Mouse (Mus musculus): ENCODE measurements at regions not wholly inside any gene's neighbourhood (a gene's known extent, or its start where the extent isn't known, plus 50 kb on each side); places are given as distances from the start of the nearest gene placed in this dataset.

DNA sequence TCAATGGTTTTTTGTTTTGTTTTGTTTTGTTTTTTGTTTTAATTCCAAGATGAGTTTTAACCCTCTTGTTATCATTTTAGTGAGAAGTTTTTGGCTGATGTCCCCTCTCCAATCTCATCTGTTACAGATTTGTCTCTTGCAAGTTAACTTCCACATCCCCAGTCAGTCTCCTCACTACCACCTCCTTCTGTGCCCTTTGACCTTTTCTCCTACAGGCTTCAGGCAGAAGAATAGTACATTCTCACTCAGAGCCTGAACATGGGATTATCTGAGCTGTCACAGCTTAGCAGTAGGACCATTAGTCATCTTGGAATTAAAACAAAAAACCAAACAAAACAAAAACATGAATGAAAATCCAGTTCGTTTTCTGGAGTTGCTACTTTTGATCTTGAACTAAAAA lies 206.8 kb upstream of the Map3k7 start:
- no peaks in the 10 kb centered on the region for H3K36me3 ChIP-seq (ENCODE audit: control insufficient read depth, insufficient read depth, low read length)
- H3K4me3 ChIP-seq (ENCODE audit: low read depth, low read length) = no peak overlapping the region
- WGBS = 34% methylated on average over 1 of the region's 1 CpGs
- H3K4me2 ChIP-seq = no peak overlapping the region
- H3K9ac ChIP-seq (ENCODE audit: low read length) = no peak overlapping the region
- H3K9me3 ChIP-seq (ENCODE audit: control insufficient read depth, low read length) = no peaks in the 10 kb centered on the region
- no peak overlapping the region for H3K27ac ChIP-seq (ENCODE audit: low read depth, low read length)
- no peaks in the 10 kb centered on the region for H3K4me1 ChIP-seq (ENCODE audit: control insufficient read depth, insufficient read depth, low read length)
- DNase-seq (ENCODE audit: low spot score, missing footprints) (no peak), ATAC-seq (ENCODE audit: low FRiP score) (no peak)
- H3K27me3 ChIP-seq (ENCODE audit: control insufficient read depth, insufficient read depth, low read length) = no peaks in the 10 kb centered on the region

DNA sequence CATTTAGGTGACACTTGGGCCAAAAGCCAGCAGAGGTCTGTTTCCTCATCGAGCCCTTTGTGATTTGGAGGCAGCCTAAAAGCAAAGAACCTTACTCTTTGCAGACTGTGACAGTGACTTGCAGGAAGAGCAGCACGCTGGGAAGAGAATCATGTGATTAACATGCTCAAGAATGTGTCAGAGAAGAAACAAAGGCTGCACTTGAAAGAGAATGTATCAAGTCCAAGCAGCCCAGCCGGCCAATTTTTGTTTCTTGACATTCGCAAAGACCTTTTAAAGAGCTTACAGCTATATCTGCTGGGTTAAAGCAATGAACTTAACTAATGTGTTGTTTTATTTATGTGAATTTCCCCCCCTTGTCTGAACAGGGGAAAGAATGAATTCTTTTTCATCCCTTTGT lies 203.8 kb upstream of the Map3k7 start:
- Histone ChIP-seq H3K27me3 (ENCODE audit: control insufficient read depth, insufficient read depth, low read length) (no peaks in the 10 kb centered on the region), H3K4me2 (no peak overlapping the region), H3K4me3 (ENCODE audit: low read depth, low read length) (no peak overlapping the region), H3K4me1 (ENCODE audit: control insufficient read depth, insufficient read depth, low read length) (no peaks in the 10 kb centered on the region), H3K36me3 (ENCODE audit: control insufficient read depth, insufficient read depth, low read length) (no peaks in the 10 kb centered on the region), H3K9me3 (ENCODE audit: control insufficient read depth, low read length) (no peaks in the 10 kb centered on the region), H3K9ac (ENCODE audit: low read length) (no peak overlapping the region), H3K27ac (ENCODE audit: low read depth, low read length) (no peak overlapping the region)
- ATAC-seq (ENCODE audit: low FRiP score) = no peak
- no peak for DNase-seq (ENCODE audit: low spot score, missing footprints)
- WGBS = 45% methylated on average over 4 of the region's 4 CpGs

DNA sequence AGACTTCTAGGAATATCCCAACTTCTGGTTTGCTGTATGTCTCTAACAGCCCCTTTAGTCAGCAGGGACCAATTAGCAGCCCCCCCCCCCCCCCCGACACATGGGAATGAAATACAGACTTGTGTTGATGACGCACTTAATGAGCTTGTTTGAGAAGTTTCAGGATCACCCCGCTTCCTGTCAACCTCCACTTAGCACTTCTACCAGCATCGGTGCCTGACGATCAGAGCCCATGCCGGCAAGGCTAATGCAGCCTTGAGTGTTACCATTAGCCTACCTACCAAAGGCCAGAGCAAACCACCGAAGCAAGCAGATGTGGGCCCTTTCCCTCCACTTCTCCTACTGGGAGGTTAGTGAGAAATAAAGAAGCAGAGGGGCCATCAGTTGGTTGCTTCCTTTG lies 201.7 kb upstream of the Map3k7 start:
- no peak for DNase-seq (ENCODE audit: low spot score, missing footprints)
- no peak overlapping the region for H3K27ac ChIP-seq (ENCODE audit: low read depth, low read length)
- no peaks in the 10 kb centered on the region for H3K36me3 ChIP-seq (ENCODE audit: control insufficient read depth, insufficient read depth, low read length)
- H3K4me3 ChIP-seq (ENCODE audit: low read depth, low read length) = no peak overlapping the region
- no peak for ATAC-seq (ENCODE audit: low FRiP score)
- H3K4me2 ChIP-seq = no peak overlapping the region
- no peak overlapping the region for H3K9ac ChIP-seq (ENCODE audit: low read length)
- 82% methylated on average over 7 of the region's 7 CpGs for WGBS
- H3K27me3 ChIP-seq (ENCODE audit: control insufficient read depth, insufficient read depth, low read length) = no peaks in the 10 kb centered on the region
- H3K4me1 ChIP-seq (ENCODE audit: control insufficient read depth, insufficient read depth, low read length) = no peaks in the 10 kb centered on the region
- no peaks in the 10 kb centered on the region for H3K9me3 ChIP-seq (ENCODE audit: control insufficient read depth, low read length)

GRCm38 (mm10) chr4:31768026-31768626 lies 195.8 kb upstream of the Map3k7 start:
- no peak for ATAC-seq (ENCODE audit: low FRiP score)
- 82% methylated on average over 6 of the region's 6 CpGs for WGBS
- Histone ChIP-seq H3K9me3 (ENCODE audit: control insufficient read depth, low read length) (no peaks in the 10 kb centered on the region), H3K4me3 (ENCODE audit: low read depth, low read length) (no peak overlapping the region), H3K4me2 (no peak overlapping the region), H3K27ac (ENCODE audit: low read depth, low read length) (no peak overlapping the region), H3K4me1 (ENCODE audit: control insufficient read depth, insufficient read depth, low read length) (no peaks in the 10 kb centered on the region), H3K9ac (ENCODE audit: low read length) (no peak overlapping the region), H3K27me3 (ENCODE audit: control insufficient read depth, insufficient read depth, low read length) (no peaks in the 10 kb centered on the region), H3K36me3 (ENCODE audit: control insufficient read depth, insufficient read depth, low read length) (no peaks in the 10 kb centered on the region)
- DNase-seq (ENCODE audit: low spot score, missing footprints) = no peak

DNA sequence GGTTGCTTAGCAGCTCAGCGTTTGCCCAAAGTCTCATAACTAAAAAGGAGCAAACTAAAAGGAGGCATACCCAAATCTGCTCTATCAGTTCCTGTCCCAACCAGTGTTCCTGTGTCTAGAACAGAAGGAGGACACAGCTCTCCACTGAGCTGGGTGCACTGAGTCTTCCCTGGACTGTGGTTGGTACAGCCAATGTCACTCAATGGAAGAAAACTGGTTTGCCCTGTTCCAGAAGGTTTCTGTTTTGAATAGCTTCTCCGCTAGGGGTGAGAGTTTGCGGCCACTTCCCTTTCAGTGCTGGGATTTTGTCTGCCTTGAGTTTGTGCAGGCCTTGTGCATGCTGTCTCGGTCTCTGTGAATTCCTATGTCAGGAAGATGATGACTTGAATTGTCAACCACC lies 194.6 kb upstream of the Map3k7 start:
- Histone ChIP-seq H3K4me2 (no peak overlapping the region), H3K9ac (ENCODE audit: low read length) (no peak overlapping the region), H3K4me1 (ENCODE audit: control insufficient read depth, insufficient read depth, low read length) (no peaks in the 10 kb centered on the region), H3K36me3 (ENCODE audit: control insufficient read depth, insufficient read depth, low read length) (no peaks in the 10 kb centered on the region), H3K4me3 (ENCODE audit: low read depth, low read length) (no peak overlapping the region), H3K27ac (ENCODE audit: low read depth, low read length) (no peak overlapping the region), H3K9me3 (ENCODE audit: control insufficient read depth, low read length) (no peaks in the 10 kb centered on the region), H3K27me3 (ENCODE audit: control insufficient read depth, insufficient read depth, low read length) (no peaks in the 10 kb centered on the region)
- no peak for DNase-seq (ENCODE audit: low spot score, missing footprints)
- ATAC-seq (ENCODE audit: low FRiP score) = no peak
- WGBS = 82% methylated on average over 4 of the region's 4 CpGs

DNA sequence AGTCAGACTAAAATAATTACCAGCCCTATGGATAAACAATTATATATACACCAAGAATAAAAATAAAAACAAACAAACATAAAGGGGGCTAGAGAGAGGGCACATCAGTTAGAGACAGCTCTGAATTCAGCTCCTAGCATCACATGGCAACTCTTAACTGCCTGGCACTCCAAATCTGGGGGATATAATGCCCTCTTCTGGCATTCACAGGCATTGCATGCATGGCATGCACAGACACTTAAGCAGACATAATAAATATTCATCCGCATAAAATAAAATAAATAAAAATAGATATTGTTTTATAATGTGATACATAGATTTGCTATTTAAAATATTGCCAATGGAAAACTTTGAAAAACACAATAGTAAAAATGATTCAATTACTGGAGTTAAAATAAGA lies 177.6 kb upstream of the Map3k7 start:
- no peak for DNase-seq (ENCODE audit: low spot score, missing footprints)
- Histone ChIP-seq H3K4me1 (ENCODE audit: control insufficient read depth, insufficient read depth, low read length) (no peaks in the 10 kb centered on the region), H3K4me3 (ENCODE audit: low read depth, low read length) (no peak overlapping the region), H3K27me3 (ENCODE audit: control insufficient read depth, insufficient read depth, low read length) (no peaks in the 10 kb centered on the region), H3K4me2 (no peak overlapping the region), H3K27ac (ENCODE audit: low read depth, low read length) (no peak overlapping the region), H3K9me3 (ENCODE audit: control insufficient read depth, low read length) (no peaks in the 10 kb centered on the region), H3K36me3 (ENCODE audit: control insufficient read depth, insufficient read depth, low read length) (no peaks in the 10 kb centered on the region), H3K9ac (ENCODE audit: low read length) (no peak overlapping the region)
- 81% methylated on average over 1 of the region's 1 CpGs for WGBS
- ATAC-seq (ENCODE audit: low FRiP score) = no peak

- Histone ChIP-seq H3K27ac (ENCODE audit: low read depth, low read length) (no peak overlapping the region), H3K4me1 (ENCODE audit: control insufficient read depth, insufficient read depth, low read length) (no peaks in the 10 kb centered on the region), H3K36me3 (ENCODE audit: control insufficient read depth, insufficient read depth, low read length) (no peaks in the 10 kb centered on the region), H3K27me3 (ENCODE audit: control insufficient read depth, insufficient read depth, low read length) (no peaks in the 10 kb centered on the region), H3K4me3 (ENCODE audit: low read depth, low read length) (no peak overlapping the region), H3K4me2 (no peak overlapping the region), H3K9ac (ENCODE audit: low read length) (no peak overlapping the region), H3K9me3 (ENCODE audit: control insufficient read depth, low read length) (no peaks in the 10 kb centered on the region)
- 91% methylated on average over 3 of the region's 3 CpGs for WGBS
- no peak for DNase-seq (ENCODE audit: low spot score, missing footprints)
- no peak for ATAC-seq (ENCODE audit: low FRiP score)
Observed at GRCm38 (mm10) chr4:31817574-31818240, 146.2 kb upstream of the Map3k7 start.

DNA sequence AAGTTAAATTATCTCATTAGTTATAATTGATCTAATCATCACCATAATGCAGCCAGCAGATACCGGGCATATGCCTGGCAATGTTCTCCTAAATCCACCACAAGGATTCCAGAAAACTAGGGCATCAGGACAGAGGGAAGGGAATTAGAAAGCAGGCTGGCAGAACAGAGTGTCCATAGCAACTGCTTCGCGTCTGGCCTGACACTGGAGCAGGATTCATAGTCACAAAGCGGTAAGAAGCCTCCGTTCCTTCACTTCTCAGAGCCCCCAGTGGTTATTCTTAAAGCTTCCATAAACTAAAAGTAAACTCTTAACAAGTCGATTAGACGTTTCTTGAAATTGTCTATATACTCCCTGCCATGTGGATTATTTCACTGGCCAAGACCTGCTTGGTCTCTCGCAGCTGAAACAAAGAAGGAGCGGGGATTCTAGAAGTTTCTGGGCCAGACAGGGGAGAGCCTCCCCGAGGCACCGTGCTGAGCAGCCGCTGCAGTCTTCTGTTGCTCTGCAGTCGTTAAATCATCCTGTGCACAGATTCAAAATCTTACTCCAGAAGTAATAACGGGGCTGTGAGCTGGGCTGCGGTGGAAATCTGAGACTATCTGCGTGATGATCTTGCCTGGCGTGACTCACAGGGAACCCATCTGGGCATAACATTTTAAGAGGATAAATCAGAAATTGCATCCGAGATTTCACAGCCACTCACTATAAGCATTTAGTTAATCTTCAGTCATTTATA lies 144.2 kb upstream of the Map3k7 start:
- ATAC-seq (ENCODE audit: low FRiP score) (no peak), DNase-seq (ENCODE audit: low spot score, missing footprints) (no peak)
- Histone ChIP-seq H3K9me3 (ENCODE audit: control insufficient read depth, low read length) (no peaks in the 10 kb centered on the region), H3K4me3 (ENCODE audit: low read depth, low read length) (no peak overlapping the region), H3K4me1 (ENCODE audit: control insufficient read depth, insufficient read depth, low read length) (no peaks in the 10 kb centered on the region), H3K27ac (ENCODE audit: low read depth, low read length) (no peak overlapping the region), H3K36me3 (ENCODE audit: control insufficient read depth, insufficient read depth, low read length) (no peaks in the 10 kb centered on the region), H3K27me3 (ENCODE audit: control insufficient read depth, insufficient read depth, low read length) (no peaks in the 10 kb centered on the region), H3K4me2 (no peak overlapping the region), H3K9ac (ENCODE audit: low read length) (no peak overlapping the region)
- 86% methylated on average over 18 of the region's 18 CpGs for WGBS

GRCm38 (mm10) chr4:31823574-31824348 lies 140.1 kb upstream of the Map3k7 start:
- WGBS = 63% methylated on average over 19 of the region's 19 CpGs
- peak overlapping the region; percentile 17; the same call in 1 of the 2 replicates for H3K4me2 ChIP-seq

More at GRCm38 (mm10) chr4:31823574-31824348, 140.1 kb upstream of the Map3k7 start:
- no peak overlapping the region for H3K9ac ChIP-seq (ENCODE audit: low read length)
- DNase-seq (ENCODE audit: low spot score, missing footprints) = no peak
- H3K4me1 ChIP-seq (ENCODE audit: control insufficient read depth, insufficient read depth, low read length) = peaks cover 5% of the 10 kb centered on the region; the same call in 1 of the 2 replicates
- no peak overlapping the region for H3K27ac ChIP-seq (ENCODE audit: low read depth, low read length)
- H3K36me3 ChIP-seq (ENCODE audit: control insufficient read depth, insufficient read depth, low read length) = no peaks in the 10 kb centered on the region
- H3K9me3 ChIP-seq (ENCODE audit: control insufficient read depth, low read length) = no peaks in the 10 kb centered on the region
- no peak for ATAC-seq (ENCODE audit: low FRiP score)
- no peak overlapping the region for H3K4me3 ChIP-seq (ENCODE audit: low read depth, low read length)
- H3K27me3 ChIP-seq (ENCODE audit: control insufficient read depth, insufficient read depth, low read length) = no peaks in the 10 kb centered on the region

Measured in midbrain, embryonic 11.5 days (tissue).